Mouse (Mus musculus): ENCODE results near the gene Jazf1. TPM values are rescaled to one million over a fixed set of nuclear protein-coding genes. Genes with fewer than 3 reads are reported as not detected.

The Jazf1 gene
- total and polyA plus RNA-seq, 3 experiments, result not detected

GRCm38 (mm10) chr6:52967557-52968270, 100.7 kb downstream of the Jazf1 start:
- H3K4me1 ChIP-seq (ENCODE audit: control insufficient read depth in 1 of 2, insufficient read depth in 2 of 2, low read length in 2 of 2), result no peaks in the 10 kb centered on the region
- no peaks in the 10 kb centered on the region for H3K36me3 ChIP-seq (ENCODE audit: control insufficient read depth in 1 of 2, insufficient read depth in 2 of 2, low read length in 2 of 2)
- no peaks in the 10 kb centered on the region for H3K9me3 ChIP-seq (replicated peaks; ENCODE audit: insufficient read depth, low read length)
- H3K79me2 ChIP-seq (ENCODE audit: control insufficient read depth, insufficient read depth, low read length, poor library complexity), result no peaks in the 10 kb centered on the region
- DNase-seq (ENCODE audit: low read depth, low spot score), result no peak
- no peak overlapping the region for H3K4me3 ChIP-seq (ENCODE audit: control insufficient read depth in 1 of 2, insufficient read depth in 1 of 2, low read depth in 2 of 2, low read length in 2 of 2)
- H3K27me3 ChIP-seq (ENCODE audit: control insufficient read depth in 1 of 2, insufficient read depth in 2 of 2, low read length in 2 of 2), result no peaks in the 10 kb centered on the region
- H3K9ac ChIP-seq (ENCODE audit: control insufficient read depth, low read depth, low read length, poor library complexity, severe bottlenecking), result no peak overlapping the region
- no peak overlapping the region for H3K27ac ChIP-seq (ENCODE audit: control insufficient read depth, low read depth, low read length)
- no peak for TF ChIP-seq RCOR1 (IDR thresholded peaks at IDR 0.05; ENCODE audit: low read depth, low read length)
- no peak for TF ChIP-seq CHD2 (IDR thresholded peaks at IDR 0.05; ENCODE audit: low read length)

GRCm38 (mm10) chr6:52966001-52966400, 102.4 kb downstream of the Jazf1 start:
- no peak for DNase-seq (ENCODE audit: low read depth, low spot score)
- H3K4me1 ChIP-seq (ENCODE audit: control insufficient read depth in 1 of 2, insufficient read depth in 2 of 2, low read length in 2 of 2), result no peaks in the 10 kb centered on the region

GRCm38 (mm10) chr6:52965340-52965739, 103.1 kb downstream of the Jazf1 start:
- H3K27me3 ChIP-seq (ENCODE audit: control insufficient read depth in 1 of 2, insufficient read depth in 2 of 2, low read length in 2 of 2), result no peaks in the 10 kb centered on the region
- no peak overlapping the region for H3K4me3 ChIP-seq (ENCODE audit: control insufficient read depth in 1 of 2, insufficient read depth in 1 of 2, low read depth in 2 of 2, low read length in 2 of 2)
- no peaks in the 10 kb centered on the region for H3K79me2 ChIP-seq (ENCODE audit: control insufficient read depth, insufficient read depth, low read length, poor library complexity)
- no peak overlapping the region for H3K27ac ChIP-seq (ENCODE audit: control insufficient read depth, low read depth, low read length)
- no peak overlapping the region for H3K9ac ChIP-seq (ENCODE audit: control insufficient read depth, low read depth, low read length, poor library complexity, severe bottlenecking)
- no peaks in the 10 kb centered on the region for H3K9me3 ChIP-seq (replicated peaks; ENCODE audit: insufficient read depth, low read length)
- no peak for TF ChIP-seq MYB (IDR thresholded peaks at IDR 0.05; ENCODE audit: low read depth, low read length)
- no peak for TF ChIP-seq ZC3H11A (IDR thresholded peaks at IDR 0.05; ENCODE audit: low read depth, low read length)
- TF ChIP-seq NRF1 (IDR thresholded peaks at IDR 0.05; ENCODE audit: insufficient read depth, low read depth, low read length, poor library complexity, severe bottlenecking), result no peak
- H3K36me3 ChIP-seq (ENCODE audit: control insufficient read depth in 1 of 2, insufficient read depth in 2 of 2, low read length in 2 of 2), result no peaks in the 10 kb centered on the region
- H3K4me1 ChIP-seq (ENCODE audit: control insufficient read depth in 1 of 2, insufficient read depth in 2 of 2, low read length in 2 of 2), result no peaks in the 10 kb centered on the region
- DNase-seq (ENCODE audit: low read depth, low spot score), result no peak

More at GRCm38 (mm10) chr6:52966001-52966400, 102.4 kb downstream of the Jazf1 start:
- Histone ChIP-seq H3K27ac (ENCODE audit: control insufficient read depth, low read depth, low read length) (no peak overlapping the region), H3K9me3 (replicated peaks; ENCODE audit: insufficient read depth, low read length) (no peaks in the 10 kb centered on the region), H3K27me3 (ENCODE audit: control insufficient read depth in 1 of 2, insufficient read depth in 2 of 2, low read length in 2 of 2) (no peaks in the 10 kb centered on the region), H3K9ac (ENCODE audit: control insufficient read depth, low read depth, low read length, poor library complexity, severe bottlenecking) (no peak overlapping the region), H3K36me3 (ENCODE audit: control insufficient read depth in 1 of 2, insufficient read depth in 2 of 2, low read length in 2 of 2) (no peaks in the 10 kb centered on the region), H3K79me2 (ENCODE audit: control insufficient read depth, insufficient read depth, low read length, poor library complexity) (no peaks in the 10 kb centered on the region), H3K4me3 (ENCODE audit: control insufficient read depth in 1 of 2, insufficient read depth in 1 of 2, low read depth in 2 of 2, low read length in 2 of 2) (no peak overlapping the region)
- no peak for TF ChIP-seq SIN3A (IDR thresholded peaks at IDR 0.05; ENCODE audit: low read length)
- no peak for TF ChIP-seq USF2 (IDR thresholded peaks at IDR 0.05; ENCODE audit: borderline replicate concordance in 1 of 2, insufficient read depth in 1 of 2, low read depth in 1 of 2, low read length in 2 of 2)
- TF ChIP-seq MXI1 (IDR thresholded peaks at IDR 0.05; ENCODE audit: low read depth, low read length), result no peak
- no peak for TF ChIP-seq USF1 (IDR thresholded peaks at IDR 0.05; ENCODE audit: low read depth, low read length)
- no peak for TF ChIP-seq RCOR1 (IDR thresholded peaks at IDR 0.05; ENCODE audit: low read depth, low read length)
- TF ChIP-seq GATA1 (IDR thresholded peaks at IDR 0.05; ENCODE audit: low read depth, low read length), result no peak
- no peak for TF ChIP-seq ZC3H11A (IDR thresholded peaks at IDR 0.05; ENCODE audit: low read depth, low read length)
